Mouse (Mus musculus) brain, embryonic 14.5 days (tissue): ENCODE data around the gene Magi2.

Experiments
- CTCF ChIP-seq: fragments of 200-500 bp; IDR thresholded peaks from 2 replicates; pipeline ENCODE4 v1.5.1; 2012; ENCODE audit warnings: inconsistent platforms, mild to moderate bottlenecking, moderate library complexity, borderline replicate concordance; ENCODE audit not compliant: insufficient read depth, insufficient read length; ENCODE audit errors: extremely low read depth
- POLR2A ChIP-seq: fragments of 200-500 bp; IDR thresholded peaks from 2 replicates; pipeline ENCODE4 v1.6.1; 2012; ENCODE audit warnings: mild to moderate bottlenecking, inconsistent platforms, borderline replicate concordance; ENCODE audit not compliant: poor library complexity, insufficient read depth, insufficient read length, severe bottlenecking; ENCODE audit errors: extremely low read depth

DNA sequence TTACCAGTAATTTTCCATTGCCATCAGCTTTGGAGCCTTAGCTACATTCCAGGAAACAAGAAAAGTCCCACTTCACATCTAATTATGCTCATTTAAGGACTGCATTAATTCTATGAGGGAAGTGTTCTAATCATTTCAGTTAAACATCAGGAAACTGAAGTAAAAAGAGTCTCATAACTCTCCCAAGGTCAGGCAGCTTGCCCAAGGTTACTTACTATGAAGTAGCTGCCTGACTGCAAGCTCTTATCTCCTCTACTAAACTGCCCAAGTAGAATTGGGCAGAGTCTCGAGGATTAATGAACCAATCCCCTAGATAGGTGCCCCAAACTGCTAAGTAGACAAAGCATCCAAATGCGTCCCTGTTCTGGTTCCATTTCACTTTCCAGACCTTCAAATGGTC is 19.6 kb downstream of the Magi2 start:
- TF ChIP-seq CTCF = no peak
- no peak for TF ChIP-seq POLR2A
